Mouse (Mus musculus) heart, embryonic 14.5 days (tissue): Measurements from ENCODE around the gene Lipt1. TPM values are rescaled to one million over a fixed set of nuclear protein-coding genes. Genes with fewer than 3 reads are reported as not detected.
A peak's percentile ranks its signal among the peaks of the same experiment; 100 is the strongest.

Source experiments
- ATAC-seq: fragments of 200-750 bp; cut with Nextera tagmentation; 2 replicates; pipeline ENCODE4 v1.8.0; 2017; ENCODE audit warnings: low read depth, moderate TSS enrichment; ENCODE audit not compliant: insufficient number of reproducible peaks, insufficient read depth, low FRiP score
- H3K27ac ChIP-seq, 2 experiments: fragments of 200-500 bp in 1 of 2; fragments of 300-500 bp in 1 of 2; sonication (generic) in 1 of 2; replicated peaks in 1 of 2; 2 replicates each; pipeline ENCODE4 v1.5.1; 2012 to 2014; ENCODE audit warnings: low read depth in 2 of 2, low read length in 2 of 2, control low read depth in 1 of 2, mild to moderate bottlenecking in 1 of 2, mixed read lengths in 1 of 2; ENCODE audit not compliant: control insufficient read depth in 1 of 2, insufficient read depth in 1 of 2
- H3K27me3 ChIP-seq: fragments of 300-500 bp; sonication (generic); 2 replicates; pipeline ENCODE4 v1.6.1; 2014; ENCODE audit warnings: mild to moderate bottlenecking, low read length, control low read depth; ENCODE audit not compliant: control insufficient read depth, insufficient read depth
- H3K36me3 ChIP-seq: fragments of 300-500 bp; sonication (generic); 2 replicates; pipeline ENCODE4 v1.6.1; 2014; ENCODE audit warnings: mild to moderate bottlenecking, control low read depth, low read length, mixed read lengths; ENCODE audit not compliant: control insufficient read depth, insufficient read depth
- H3K4me1 ChIP-seq, 2 experiments: fragments of 200-500 bp in 1 of 2; fragments of 300-500 bp in 1 of 2; sonication (generic) in 1 of 2; 2 replicates each; pipeline ENCODE4 v1.6.1; 2012 to 2014; ENCODE audit warnings: low read length in 2 of 2, control low read depth in 1 of 2, mixed read lengths in 1 of 2; ENCODE audit not compliant: control insufficient read depth in 2 of 2, insufficient read depth in 2 of 2
- H3K4me2 ChIP-seq: fragments of 300-500 bp; sonication (generic); 2 replicates; pipeline ENCODE4 v1.6.1; 2014; ENCODE audit warnings: mild to moderate bottlenecking, low read length
- H3K4me3 ChIP-seq, 2 experiments: fragments of 200-500 bp in 1 of 2; fragments of 300-500 bp in 1 of 2; sonication (generic) in 1 of 2; 2 replicates each; pipeline ENCODE4 v1.5.1; 2012 to 2014; ENCODE audit warnings: low read length in 2 of 2, mild to moderate bottlenecking in 2 of 2, control low read depth in 1 of 2, low read depth in 1 of 2, moderate library complexity in 1 of 2; ENCODE audit not compliant: control insufficient read depth in 1 of 2, insufficient read depth in 1 of 2
- H3K9ac ChIP-seq: fragments of 300-500 bp; sonication (generic); 2 replicates; pipeline ENCODE4 v1.6.1; 2014; ENCODE audit warnings: mild to moderate bottlenecking, low read length
- H3K9me3 ChIP-seq: fragments of 300-500 bp; sonication (generic); 2 replicates; pipeline ENCODE4 v1.6.1; 2016; ENCODE audit warnings: low read length, control low read depth; ENCODE audit not compliant: control insufficient read depth
- WGBS: fragments of 180-500 bp; shearing (Covaris S2); extraction: QIAGEN DNeasy Blood & Tissue Kit; methylation state at CpG from one replicate; pipeline ENCODE4 v1.1.7; 2014; 5-methylcytosine and 5-hydroxymethylcytosine counted together
- polyA plus RNA-seq: library from polyadenylated mRNA; unstranded; fragments of >200 nt; fragmentation: Nextera tagmentation; extraction: Ambion mirVana; gene quantifications from 2 replicates; pipeline ENCODE4 v1.2.1, GENCODE M21; 2014

The Lipt1 gene
- polyA plus RNA-seq, 1 experiment from 2014 or later: 8.2 TPM

- no peaks in the 10 kb centered on the region for H3K9me3 ChIP-seq
- peak; percentile 21; the same call in 1 of the 2 replicates for ATAC-seq
- WGBS: 33% methylated on average over 6 of the region's 6 CpGs
- H3K4me1 ChIP-seq: peaks cover 2 to 11% of the 10 kb centered on the region in 2 experiments; a peak in 2 of 4 replicates
- no peak overlapping the region for H3K4me2 ChIP-seq
- H3K4me3 ChIP-seq: no peak overlapping the region
- no peak overlapping the region for H3K9ac ChIP-seq
- H3K36me3 ChIP-seq: peaks cover 42% of the 10 kb centered on the region
- H3K27ac ChIP-seq: peak overlapping the region; percentile 14 to 24; a peak in 2 of 4 replicates
- H3K27me3 ChIP-seq: no peaks in the 10 kb centered on the region
Observed at GRCm38 (mm10) chr1:37900288-37900687, 28.8 kb downstream of the Lipt1 start.

- Histone ChIP-seq H3K4me2 (no peak overlapping the region), H3K9ac (no peak overlapping the region), H3K4me3 (no peak overlapping the region), H3K4me1 (peaks cover 2 to 11% of the 10 kb centered on the region in 2 experiments; a peak in 2 of 4 replicates), H3K27ac (no peak overlapping the region), H3K9me3 (no peaks in the 10 kb centered on the region), H3K36me3 (peaks cover 18% of the 10 kb centered on the region), H3K27me3 (no peaks in the 10 kb centered on the region)
- no peak for ATAC-seq
- 29% methylated on average over 6 of the region's 6 CpGs for WGBS
Observed at GRCm38 (mm10) chr1:37903178-37903577, 31.6 kb downstream of the Lipt1 start.

DNA sequence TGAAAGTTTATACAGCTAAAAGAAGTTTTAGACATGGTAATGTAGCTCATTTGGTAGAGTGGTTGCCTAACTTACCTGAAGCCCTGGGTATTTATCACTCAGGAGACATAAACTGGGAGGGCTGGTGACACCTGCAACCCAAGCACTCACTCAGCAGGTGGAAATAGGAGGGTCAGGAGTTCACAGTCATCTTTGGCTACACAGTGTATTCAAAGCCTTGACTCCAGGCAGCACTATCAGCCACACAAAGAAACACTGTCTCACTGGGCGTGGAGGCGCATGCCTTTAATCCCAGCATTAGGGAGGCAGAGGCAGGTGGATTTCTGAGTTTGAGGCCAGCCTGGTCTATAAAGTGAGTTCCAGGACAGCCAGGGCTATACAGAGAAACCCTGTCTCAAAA is 41.2 kb downstream of the Lipt1 start:
- Histone ChIP-seq H3K36me3 (no peaks in the 10 kb centered on the region), H3K9ac (no peak overlapping the region), H3K27ac (no peak overlapping the region), H3K4me1 (peaks cover 2% of the 10 kb centered on the region in 2 experiments; a peak in 3 of 4 replicates), H3K9me3 (no peaks in the 10 kb centered on the region), H3K4me2 (no peak overlapping the region), H3K27me3 (0 out of 2 replicates have a peak, but pooled peaks cover 3% of the 10 kb centered on the region), H3K4me3 (no peak overlapping the region)
- 71% methylated on average over 2 of the region's 2 CpGs for WGBS
- no peak for ATAC-seq

DNA sequence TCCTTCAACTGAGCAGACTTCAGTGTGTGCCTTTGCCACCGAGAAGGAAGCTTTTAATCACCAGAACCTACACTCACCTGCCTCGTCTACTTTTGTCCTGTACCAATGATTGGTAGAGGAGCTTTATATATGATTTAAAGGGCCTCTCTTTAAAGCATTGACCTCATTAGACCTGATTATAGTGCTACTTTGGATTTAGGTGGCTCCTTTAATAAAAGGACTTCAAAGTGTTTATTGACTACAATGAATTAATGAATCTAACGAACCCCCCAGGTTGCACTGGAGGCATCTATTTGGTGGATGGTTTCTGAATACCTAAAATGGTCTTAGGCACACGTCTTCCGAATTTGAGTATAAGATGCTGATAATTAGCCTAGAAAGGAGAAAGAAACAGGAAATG is 44.9 kb downstream of the Lipt1 start, which contains the start of gene Lyg2:
Lyg2 (minus strand) TSS at position 101 of the 400 bp plus-strand sequence.
- 0 out of 2 replicates have a peak, but pooled peaks cover 3% of the 10 kb centered on the region for H3K27me3 ChIP-seq
- no peak within 1 kb of the TSS for H3K27ac ChIP-seq
- H3K36me3 ChIP-seq: no peaks in the 10 kb centered on the region
- no peak within 1 kb of the TSS for H3K4me2 ChIP-seq
- H3K9me3 ChIP-seq: no peaks in the 10 kb centered on the region
- peaks cover 4% of the 10 kb centered on the region in 2 experiments; a peak in 3 of 4 replicates for H3K4me1 ChIP-seq
- 72% methylated on average over 5 of the region's 5 CpGs for WGBS
- no peak within 1 kb of the TSS for H3K4me3 ChIP-seq
- H3K9ac ChIP-seq: no peak within 1 kb of the TSS
- ATAC-seq: no peak

- Histone ChIP-seq H3K4me1 (peaks cover 4% of the 10 kb centered on the region in 2 experiments; a peak in 3 of 4 replicates), H3K4me3 (no peak overlapping the region), H3K27me3 (no peaks in the 10 kb centered on the region; the same call in 1 of the 2 replicates), H3K36me3 (no peaks in the 10 kb centered on the region), H3K9me3 (no peaks in the 10 kb centered on the region), H3K27ac (no peak overlapping the region), H3K9ac (no peak overlapping the region), H3K4me2 (no peak overlapping the region)
- 23% methylated on average over 13 of the region's 13 CpGs for WGBS
- no peak for ATAC-seq
Observed at GRCm38 (mm10) chr1:37917666-37918065, 46.1 kb downstream of the Lipt1 start.

- Histone ChIP-seq H3K4me1 (peaks cover 4% of the 10 kb centered on the region in 2 experiments; a peak in 3 of 4 replicates), H3K4me3 (no peak overlapping the region), H3K4me2 (no peak overlapping the region), H3K9me3 (no peaks in the 10 kb centered on the region), H3K27me3 (no peaks in the 10 kb centered on the region; the same call in 1 of the 2 replicates), H3K27ac (no peak overlapping the region), H3K36me3 (no peaks in the 10 kb centered on the region), H3K9ac (no peak overlapping the region)
- 44% methylated on average over 6 of the region's 6 CpGs for WGBS
- ATAC-seq: no peak
Observed at GRCm38 (mm10) chr1:37918096-37918495, 46.6 kb downstream of the Lipt1 start.

DNA sequence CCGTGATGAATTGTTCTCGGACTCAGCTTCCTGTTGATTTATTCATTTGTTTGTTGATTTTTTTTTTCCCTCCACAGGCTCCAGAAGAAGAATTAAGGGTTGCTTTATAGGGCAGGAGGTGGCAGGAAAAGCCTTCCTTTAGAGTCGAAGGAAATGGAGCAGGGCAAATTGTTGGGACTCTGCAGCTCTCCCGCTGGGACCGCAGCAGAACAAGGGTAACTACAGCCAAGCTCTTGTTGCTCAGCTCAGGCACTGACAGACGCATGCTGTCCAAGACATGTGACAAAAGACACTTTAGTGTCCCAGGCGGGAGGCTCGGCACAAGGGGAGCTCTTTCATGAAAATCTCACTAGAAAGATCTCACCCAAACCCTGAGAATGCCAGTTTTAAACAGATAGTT is 51.0 kb downstream of the Lipt1 start:
- Histone ChIP-seq H3K9me3 (no peaks in the 10 kb centered on the region), H3K4me1 (peaks cover 3 to 4% of the 10 kb centered on the region in 2 experiments; a peak in 3 of 4 replicates), H3K4me3 (no peak overlapping the region), H3K27ac (no peak overlapping the region), H3K9ac (no peak overlapping the region), H3K36me3 (no peaks in the 10 kb centered on the region), H3K27me3 (no peaks in the 10 kb centered on the region; the same call in 1 of the 2 replicates), H3K4me2 (no peak overlapping the region)
- ATAC-seq: no peak
- 42% methylated on average over 8 of the region's 8 CpGs for WGBS
